Mouse (Mus musculus) heart, adult 2 months (tissue): ENCODE results near the gene Anks3. TPM values are rescaled to one million over a fixed set of nuclear protein-coding genes. Genes with fewer than 3 reads are reported as not detected.

Source experiments
- DNase-seq, 2 experiments: peaks; one replicate each; pipeline ENCODE4 v3.0.0; 2021
- H3K27ac ChIP-seq: fragments of 200-600 bp; 2 replicates; pipeline ENCODE4 v1.8.1; 2022
- H3K27me3 ChIP-seq: fragments of 200-500 bp; 2 replicates; pipeline ENCODE4 v1.6.1; 2012; ENCODE audit warnings: mild to moderate bottlenecking, low read length, inconsistent platforms, mixed read lengths; ENCODE audit not compliant: control insufficient read depth, insufficient read depth
- H3K36me3 ChIP-seq: fragments of 200-500 bp; 2 replicates; pipeline ENCODE4 v1.6.1; 2012; ENCODE audit warnings: low read length, inconsistent platforms; ENCODE audit not compliant: control insufficient read depth, insufficient read depth
- H3K4me1 ChIP-seq: fragments of 200-500 bp; 2 replicates; pipeline ENCODE4 v1.6.1; 2011; ENCODE audit warnings: low read length; ENCODE audit not compliant: control insufficient read depth, insufficient read depth
- H3K4me3 ChIP-seq: fragments of 200-600 bp; 2 replicates; pipeline ENCODE4 v1.8.1; 2022
- H3K79me2 ChIP-seq: fragments of 200-500 bp; replicated peaks from 2 replicates; pipeline ENCODE4 v1.6.1; 2012; ENCODE audit warnings: mild to moderate bottlenecking, inconsistent platforms, low read length, moderate library complexity, mixed read lengths; ENCODE audit not compliant: control insufficient read depth, insufficient read depth
- H3K9ac ChIP-seq: fragments of 200-500 bp; 2 replicates; pipeline ENCODE4 v1.6.1; 2012; ENCODE audit warnings: low read depth, mild to moderate bottlenecking, control low read depth, inconsistent platforms, low read length, mixed read lengths
- CTCF ChIP-seq: fragments of 200-600 bp; IDR thresholded peaks from 2 replicates; pipeline ENCODE4 v1.8.1; 2022; ENCODE audit warnings: antibody characterized with exemption, mild to moderate bottlenecking, moderate library complexity
- EP300 ChIP-seq: fragments of 200-500 bp; IDR thresholded peaks from 2 replicates; pipeline ENCODE4 v1.6.1; 2011; ENCODE audit warnings: low read depth, low read length, control low read depth; ENCODE audit not compliant: insufficient read depth
- POLR2A ChIP-seq: fragments of 200-500 bp; IDR thresholded peaks from 2 replicates; pipeline ENCODE4 v1.6.1; 2011; ENCODE audit warnings: mild to moderate bottlenecking, low read depth, low read length, control low read depth; ENCODE audit not compliant: insufficient read depth
- WGBS: fragments of 180-500 bp; shearing (Covaris S2); methylation state at CpG from one replicate; pipeline ENCODE4 v1.1.7; 2018; 5-methylcytosine and 5-hydroxymethylcytosine counted together
- intact Hi-C: fragments of 180-260 bp; cut with DNase I; formaldehyde crosslinking; loops from one replicate; pipeline ENCODE4 v1.15.1; 2025
- polyA plus RNA-seq: library from polyadenylated mRNA; depleted of rRNA; stranded (reverse); fragments of >200 nt; gene quantifications from 2 replicates; pipeline ENCODE4 v1.2.3, GENCODE M21; 2012
- total RNA-seq, 2 experiments: library from RNA; stranded (reverse); gene quantifications; 2 replicates each; pipeline ENCODE4 v1.2.3; 2021

Anks3 gene
- total and polyA plus RNA-seq, 3 experiments, result 11.4 to 21.3 (median 12.7) TPM

DNA sequence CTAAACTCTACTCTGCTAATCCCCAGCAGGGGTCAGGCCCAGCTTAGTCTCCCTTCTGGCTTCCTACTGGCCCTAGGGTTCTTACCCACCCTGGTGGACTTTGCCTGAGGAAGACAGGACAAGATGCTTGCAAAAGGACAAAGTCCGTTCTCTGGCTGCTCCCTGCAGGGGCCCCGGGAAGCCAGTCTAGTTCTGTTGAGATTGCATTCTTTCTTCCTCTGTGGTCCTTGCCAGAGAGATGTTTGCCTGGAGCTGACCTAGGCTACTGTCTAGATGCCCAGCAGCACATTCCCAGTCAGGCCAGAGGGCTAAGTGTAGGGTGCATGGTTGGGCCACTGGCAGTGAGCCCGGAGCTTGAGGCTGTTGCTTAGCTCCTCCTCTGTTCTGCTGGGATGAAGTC lies 31.6 kb downstream of the Anks3 start:
- Histone ChIP-seq H3K27ac (no peak overlapping the region), H3K27me3 (no peaks in the 10 kb centered on the region), H3K9ac (no peak overlapping the region), H3K79me2 (no peaks in the 10 kb centered on the region), H3K4me1 (peaks cover 10% of the 10 kb centered on the region), H3K36me3 (no peaks in the 10 kb centered on the region), H3K4me3 (no peak overlapping the region)
- WGBS, result 49% methylated on average over 3 of the region's 3 CpGs
- TF ChIP-seq EP300 (no peak), CTCF (no peak), POLR2A (no peak)
- DNase-seq, result no peak
- intact Hi-C loops, result no loop called here

- Histone ChIP-seq H3K4me1 (no peaks in the 10 kb centered on the region), H3K79me2 (no peaks in the 10 kb centered on the region), H3K9ac (no peak overlapping the region), H3K27ac (no peak overlapping the region), H3K4me3 (no peak overlapping the region), H3K36me3 (no peaks in the 10 kb centered on the region), H3K27me3 (no peaks in the 10 kb centered on the region)
- no peak for DNase-seq
- intact Hi-C loops, result no loop called here
- TF ChIP-seq CTCF (no peak), EP300 (no peak), POLR2A (no peak)
- WGBS, result 36% methylated on average over 2 of the region's 2 CpGs
Measured at GRCm38 (mm10) chr16:4928474-4928873, 35.5 kb downstream of the Anks3 start.

GRCm38 (mm10) chr16:4927967-4928366 lies 36.0 kb downstream of the Anks3 start:
- intact Hi-C loops, result no loop called here
- H3K36me3 ChIP-seq, result no peaks in the 10 kb centered on the region
- H3K4me1 ChIP-seq, result no peaks in the 10 kb centered on the region
- WGBS, result 93% methylated on average over 7 of the region's 7 CpGs
- H3K27me3 ChIP-seq, result no peaks in the 10 kb centered on the region
- TF ChIP-seq POLR2A (no peak), CTCF (no peak), EP300 (no peak)
- DNase-seq, result no peak
- H3K4me3 ChIP-seq, result no peak overlapping the region
- H3K9ac ChIP-seq, result no peak overlapping the region
- no peak overlapping the region for H3K27ac ChIP-seq
- H3K79me2 ChIP-seq, result no peaks in the 10 kb centered on the region

- no peak overlapping the region for H3K27ac ChIP-seq
- intact Hi-C loops, result no loop called here
- no peaks in the 10 kb centered on the region for H3K79me2 ChIP-seq
- H3K9ac ChIP-seq, result no peak overlapping the region
- H3K4me1 ChIP-seq, result peaks cover 5% of the 10 kb centered on the region
- TF ChIP-seq POLR2A (no peak), CTCF (no peak), EP300 (no peak)
- WGBS, result 82% methylated on average over 5 of the region's 5 CpGs
- no peak overlapping the region for H3K4me3 ChIP-seq
- H3K36me3 ChIP-seq, result peaks cover 2% of the 10 kb centered on the region; the same call in 1 of the 2 replicates
- no peak for DNase-seq
- no peaks in the 10 kb centered on the region for H3K27me3 ChIP-seq
Measured at GRCm38 (mm10) chr16:4923996-4924395, 40.0 kb downstream of the Anks3 start.

- no peak for TF ChIP-seq EP300
- TF ChIP-seq CTCF, result no peak
- no peak for TF ChIP-seq POLR2A
- intact Hi-C loops, result no loop called here
- WGBS, result 87% methylated on average over 6 of the region's 6 CpGs
- Histone ChIP-seq H3K4me1 (peaks cover 5% of the 10 kb centered on the region), H3K36me3 (peaks cover 2% of the 10 kb centered on the region; the same call in 1 of the 2 replicates), H3K9ac (no peak overlapping the region), H3K27ac (no peak overlapping the region), H3K79me2 (no peaks in the 10 kb centered on the region), H3K27me3 (no peaks in the 10 kb centered on the region), H3K4me3 (no peak overlapping the region)
- no peak for DNase-seq
Measured at GRCm38 (mm10) chr16:4922481-4922880, 41.5 kb downstream of the Anks3 start.

DNA sequence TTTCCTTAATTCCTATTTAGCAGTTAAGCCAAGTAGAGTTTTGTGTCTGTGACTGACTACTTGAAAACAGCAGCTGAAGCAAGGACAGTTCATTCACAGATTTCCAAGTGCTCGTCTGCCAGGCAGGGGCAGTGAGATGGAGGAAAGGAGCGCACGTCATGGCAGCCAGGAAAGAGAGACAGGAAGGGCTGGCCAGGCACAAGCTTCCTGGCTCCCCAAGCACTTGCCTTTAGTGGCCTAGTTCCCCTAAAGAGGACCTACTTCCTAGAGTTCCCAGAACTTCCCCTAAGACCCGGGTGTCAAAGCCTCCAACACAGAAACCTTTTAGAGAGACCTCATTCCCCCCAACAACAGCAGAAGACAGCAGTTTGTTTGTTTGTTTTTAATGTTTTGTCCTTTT lies 43.4 kb downstream of the Anks3 start:
- Histone ChIP-seq H3K36me3 (peaks cover 2% of the 10 kb centered on the region), H3K27me3 (no peaks in the 10 kb centered on the region), H3K4me1 (peaks cover 6% of the 10 kb centered on the region), H3K79me2 (no peaks in the 10 kb centered on the region), H3K4me3 (no peak overlapping the region), H3K27ac (peak overlapping the region; percentile 24), H3K9ac (no peak overlapping the region)
- intact Hi-C loops, result no loop called here
- TF ChIP-seq EP300 (no peak), CTCF (no peak), POLR2A (no peak)
- 32% methylated on average over 4 of the region's 4 CpGs for WGBS
- no peak for DNase-seq
